Mouse (Mus musculus) testis, adult 2 months (tissue): Measurements from ENCODE around the gene Cpped1. TPM values are rescaled to one million over a fixed set of nuclear protein-coding genes. Genes with fewer than 3 reads are reported as not detected.

Experiments used
- H3K27ac ChIP-seq: fragments of 200-500 bp; 2 replicates; pipeline ENCODE4 v1.5.1; 2012; ENCODE audit warnings: low read depth, low read length; ENCODE audit not compliant: control insufficient read depth, insufficient read depth
- H3K27me3 ChIP-seq: fragments of 200-500 bp; 2 replicates; pipeline ENCODE4 v1.6.1; 2012; ENCODE audit warnings: mild to moderate bottlenecking, low read length, moderate library complexity; ENCODE audit not compliant: control insufficient read depth, insufficient read depth
- H3K36me3 ChIP-seq: fragments of 200-500 bp; 2 replicates; pipeline ENCODE4 v1.6.1; 2012; ENCODE audit warnings: mild to moderate bottlenecking, low read length; ENCODE audit not compliant: control insufficient read depth, insufficient read depth
- H3K4me1 ChIP-seq: fragments of 200-500 bp; 2 replicates; pipeline ENCODE4 v1.6.1; 2012; ENCODE audit warnings: low read length; ENCODE audit not compliant: control insufficient read depth, insufficient read depth
- H3K4me3 ChIP-seq: fragments of 200-500 bp; 2 replicates; pipeline ENCODE4 v1.5.1; 2012; ENCODE audit warnings: low read depth, mild to moderate bottlenecking, low read length, moderate library complexity, mixed read lengths; ENCODE audit not compliant: control insufficient read depth
- CTCF ChIP-seq: fragments of 200-500 bp; IDR thresholded peaks from 2 replicates; pipeline ENCODE4 v1.5.1; 2012; ENCODE audit warnings: low read depth, mild to moderate bottlenecking, inconsistent platforms, low read length, moderate library complexity; ENCODE audit not compliant: control insufficient read depth, insufficient read depth, insufficient replicate concordance
- POLR2A ChIP-seq: fragments of 200-500 bp; IDR thresholded peaks from 2 replicates; pipeline ENCODE4 v1.6.1; 2012; ENCODE audit warnings: low read depth, mild to moderate bottlenecking, inconsistent platforms, low read length, moderate library complexity; ENCODE audit not compliant: control insufficient read depth
- polyA plus RNA-seq: library from polyadenylated mRNA; depleted of rRNA; stranded (reverse); fragments of >200 nt; gene quantifications from 2 replicates; pipeline ENCODE4 v1.2.3, GENCODE M21; 2012; rRNA removed

Cpped1 gene
- 4.4 and 5.7 TPM in 2 replicates for polyA plus RNA-seq

DNA sequence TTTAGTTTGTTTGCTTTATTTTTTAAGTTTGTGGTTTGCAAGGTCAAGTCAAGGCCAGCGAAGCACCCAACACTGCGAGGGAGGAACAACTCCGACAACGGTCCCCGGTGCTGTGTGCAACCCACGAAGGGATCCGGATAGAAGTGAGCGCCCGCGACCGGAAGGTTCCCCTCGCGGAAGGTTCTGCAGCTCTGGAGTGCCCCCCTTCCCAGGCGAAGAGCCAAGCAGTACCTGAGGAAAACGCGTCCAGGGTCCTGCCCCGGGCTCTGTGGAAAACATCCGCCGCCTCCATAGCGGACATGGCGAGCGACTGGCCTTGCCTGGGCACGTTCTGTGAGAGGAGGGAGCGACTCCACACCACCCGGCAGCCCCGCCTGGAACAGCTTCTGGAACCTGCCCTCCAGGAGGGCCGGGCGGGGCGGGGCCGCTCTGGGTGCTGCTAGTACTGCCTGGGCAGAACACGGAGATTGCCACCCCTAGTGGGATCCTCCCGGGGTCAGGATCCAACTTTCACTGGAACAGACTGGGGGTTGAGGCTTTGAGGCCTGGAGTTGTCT, at the start of gene Cpped1:
Cpped1 (minus strand) TSS at position 411 of the 557 bp plus-strand sequence.
- Histone ChIP-seq H3K27me3 (no peaks in the 10 kb centered on the region), H3K27ac (peak within 1 kb of the TSS; percentile 94), H3K4me1 (peaks cover 3% of the 10 kb centered on the region), H3K4me3 (peak within 1 kb of the TSS; percentile 84), H3K36me3 (no peaks in the 10 kb centered on the region)
- TF ChIP-seq POLR2A (peak; percentile 95), CTCF (no peak)

DNA sequence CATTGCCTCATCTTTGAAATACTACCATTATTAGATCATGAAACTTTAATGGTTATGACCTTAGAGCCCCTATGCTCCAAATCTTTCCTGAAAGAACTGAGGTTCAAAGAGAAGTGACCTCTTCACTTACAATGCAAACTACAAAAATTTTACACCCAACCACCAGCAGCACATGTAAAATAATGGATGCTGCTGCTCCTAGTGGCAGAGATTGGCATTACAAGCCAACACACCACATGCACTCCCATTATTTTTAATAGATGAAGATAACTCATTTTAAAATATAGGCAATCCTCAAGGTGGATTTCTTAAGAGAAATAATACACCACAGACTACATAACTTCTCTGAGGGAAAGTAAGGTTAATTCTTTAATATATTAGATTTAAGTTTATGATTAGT, 31.2 kb upstream of the Cpped1 start:
- H3K36me3 ChIP-seq = no peaks in the 10 kb centered on the region
- H3K27me3 ChIP-seq = no peaks in the 10 kb centered on the region
- H3K4me1 ChIP-seq = no peaks in the 10 kb centered on the region; the same call in 1 of the 2 replicates
- no peak overlapping the region for H3K4me3 ChIP-seq
- TF ChIP-seq POLR2A (no peak), CTCF (no peak)
- no peak overlapping the region for H3K27ac ChIP-seq

DNA sequence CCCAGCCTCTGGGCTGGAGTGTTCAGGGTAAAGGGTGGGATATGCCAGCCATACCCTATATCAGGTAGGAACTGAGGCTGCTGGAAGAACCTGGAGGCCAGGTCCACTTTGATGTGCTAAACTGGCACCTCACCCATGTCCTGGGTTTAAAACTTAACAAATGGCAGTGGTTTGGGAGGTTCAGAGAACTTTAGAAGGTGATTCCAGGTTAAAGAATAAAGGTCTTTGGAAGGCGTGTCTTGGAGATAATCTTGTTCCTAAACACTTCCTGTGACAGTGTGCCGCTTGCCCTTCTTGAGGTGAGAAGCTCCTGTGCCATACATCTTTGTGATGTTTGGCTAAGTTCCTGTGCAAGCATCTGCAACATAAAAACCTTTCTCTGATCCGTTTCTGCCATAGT, 1.6 kb upstream of the Cpped1 start:
- Histone ChIP-seq H3K27ac (no peak overlapping the region), H3K4me3 (no peak overlapping the region), H3K36me3 (no peaks in the 10 kb centered on the region), H3K4me1 (peaks cover 3% of the 10 kb centered on the region), H3K27me3 (no peaks in the 10 kb centered on the region)
- no peak for TF ChIP-seq POLR2A
- no peak for TF ChIP-seq CTCF

DNA sequence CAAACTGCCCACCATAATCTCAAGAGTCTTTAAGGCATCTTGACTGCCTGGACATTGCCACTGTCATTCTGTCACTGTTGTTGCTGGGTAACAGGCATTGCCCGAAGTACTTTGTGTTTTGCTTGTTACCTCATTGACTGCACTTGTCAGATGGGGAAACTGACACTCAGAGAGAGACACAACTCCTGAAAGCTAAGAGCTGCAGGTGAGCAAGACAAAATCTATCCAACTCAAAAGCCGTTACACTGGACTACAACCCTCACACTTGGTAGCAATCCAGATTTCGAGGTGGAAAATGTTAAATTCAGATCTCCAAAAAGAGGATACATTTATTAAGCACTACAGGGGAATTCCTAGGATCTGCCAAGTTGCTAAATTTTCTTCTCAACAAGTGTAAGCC, 572 bp upstream of the Cpped1 start:
- TF ChIP-seq POLR2A (no peak), CTCF (no peak)

GRCm38 (mm10) chr16:11908461-11909014, 707 bp downstream of the Cpped1 start:
- no peaks in the 10 kb centered on the region for H3K27me3 ChIP-seq
- H3K36me3 ChIP-seq = no peaks in the 10 kb centered on the region
- TF ChIP-seq CTCF = no peak
- no peak for TF ChIP-seq POLR2A
- H3K4me1 ChIP-seq = peaks cover 3% of the 10 kb centered on the region
- H3K27ac ChIP-seq = peak overlapping the region; percentile 94
- H3K4me3 ChIP-seq = peak overlapping the region; percentile 84

More for the DNA sequence above, 572 bp upstream of the Cpped1 start:
- H3K4me1 ChIP-seq = peaks cover 3% of the 10 kb centered on the region
- no peaks in the 10 kb centered on the region for H3K27me3 ChIP-seq
- 0 out of 2 replicates have a peak overlapping the region, but pooled peaks have one; percentile 16 for H3K27ac ChIP-seq
- H3K36me3 ChIP-seq = no peaks in the 10 kb centered on the region
- no peak overlapping the region for H3K4me3 ChIP-seq

GRCm38 (mm10) chr16:11907816-11908215, 1.4 kb downstream of the Cpped1 start:
- Histone ChIP-seq H3K4me3 (no peak overlapping the region), H3K4me1 (peaks cover 3% of the 10 kb centered on the region), H3K27me3 (no peaks in the 10 kb centered on the region), H3K36me3 (no peaks in the 10 kb centered on the region), H3K27ac (no peak overlapping the region)
- TF ChIP-seq CTCF = no peak
- no peak for TF ChIP-seq POLR2A

DNA sequence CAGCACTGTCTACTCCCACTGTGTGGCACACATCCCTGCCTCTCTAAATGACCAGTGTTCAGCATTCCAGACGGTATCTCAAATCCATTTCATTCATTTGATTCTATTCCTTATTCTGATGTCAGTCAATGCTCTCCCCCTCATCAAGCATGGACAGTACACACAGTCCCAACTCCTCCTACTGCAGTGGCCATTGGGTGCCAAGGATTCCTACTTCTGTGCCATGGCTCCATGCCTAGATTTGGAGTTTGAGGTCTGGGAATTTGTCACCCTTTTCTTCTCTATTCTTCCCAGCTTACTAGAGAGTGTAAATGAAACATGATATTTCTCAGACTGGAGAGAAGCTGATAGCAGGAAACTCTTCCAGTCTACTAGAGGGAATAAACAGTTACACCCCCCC, 2.3 kb downstream of the Cpped1 start:
- no peak overlapping the region for H3K27ac ChIP-seq
- peaks cover 3% of the 10 kb centered on the region for H3K4me1 ChIP-seq
- H3K4me3 ChIP-seq = no peak overlapping the region
- TF ChIP-seq CTCF (no peak), POLR2A (no peak)
- no peaks in the 10 kb centered on the region for H3K27me3 ChIP-seq
- H3K36me3 ChIP-seq = no peaks in the 10 kb centered on the region

DNA sequence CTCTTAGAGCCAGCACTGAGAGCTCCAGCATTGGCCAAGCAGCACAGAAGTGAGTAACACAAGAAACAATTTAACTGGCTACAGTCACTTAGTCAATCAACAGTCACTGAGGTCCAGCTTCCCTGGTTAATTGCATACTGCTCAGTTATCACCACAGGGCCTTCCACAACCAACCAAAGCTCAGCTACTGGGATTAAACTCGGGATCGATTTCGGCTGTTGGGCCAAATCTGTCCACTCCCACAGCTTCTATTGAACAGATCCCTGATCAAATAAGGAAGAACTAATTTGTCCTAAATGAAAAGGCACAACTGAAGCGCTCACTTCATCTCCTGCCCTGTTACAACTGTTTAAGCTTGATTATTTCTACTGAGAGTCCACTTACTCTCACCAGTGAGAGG, 4.0 kb downstream of the Cpped1 start:
- Histone ChIP-seq H3K27me3 (no peaks in the 10 kb centered on the region), H3K27ac (no peak overlapping the region), H3K4me3 (no peak overlapping the region), H3K36me3 (no peaks in the 10 kb centered on the region), H3K4me1 (peaks cover 3% of the 10 kb centered on the region)
- no peak for TF ChIP-seq POLR2A
- no peak for TF ChIP-seq CTCF
